Mouse (Mus musculus) B cell, adult 2 months (primary cell): ENCODE measurements at regions not wholly inside any gene's neighbourhood (a gene's known extent, or its start where the extent isn't known, plus 50 kb on each side); places are given as distances from the start of the nearest gene placed in this dataset.

Experiments
- DNase-seq, 2 experiments: peaks; one replicate each; pipeline ENCODE4 v3.0.0; 2022

- DNase-seq, result peak; percentile 82 to 83
Observed at GRCm38 (mm10) chr1:51644399-51644798, 166.2 kb upstream of the Nabp1 start.

GRCm38 (mm10) chr1:51643640-51644039 is 165.4 kb upstream of the Nabp1 start:
- DNase-seq, result no peak

- DNase-seq, result peak; percentile 3 to 23
Observed at GRCm38 (mm10) chr1:51638519-51639302, 160.5 kb upstream of the Nabp1 start.

GRCm38 (mm10) chr1:51635881-51636515 is 157.8 kb upstream of the Nabp1 start:
- no peak for DNase-seq

GRCm38 (mm10) chr1:51633795-51634194 is 155.6 kb upstream of the Nabp1 start:
- DNase-seq, result no peak

- DNase-seq, result no peak
Observed at GRCm38 (mm10) chr1:51632851-51633250, 154.6 kb upstream of the Nabp1 start.

- DNase-seq, result no peak
Observed at GRCm38 (mm10) chr1:51629848-51630247, 151.6 kb upstream of the Nabp1 start.

- DNase-seq, result no peak
Observed at GRCm38 (mm10) chr1:51628137-51628793, 150.0 kb upstream of the Nabp1 start.

GRCm38 (mm10) chr1:51626303-51626702 is 148.1 kb upstream of the Nabp1 start:
- no peak for DNase-seq

GRCm38 (mm10) chr1:51625079-51625478 is 146.9 kb upstream of the Nabp1 start:
- no peak for DNase-seq

- DNase-seq, result no peak
Observed at GRCm38 (mm10) chr1:51624551-51624950, 146.3 kb upstream of the Nabp1 start.

GRCm38 (mm10) chr1:51622986-51623385 is 144.8 kb upstream of the Nabp1 start:
- no peak for DNase-seq

GRCm38 (mm10) chr1:51622181-51622862 is 144.1 kb upstream of the Nabp1 start:
- DNase-seq, result no peak

GRCm38 (mm10) chr1:51621062-51621461 is 142.8 kb upstream of the Nabp1 start:
- no peak for DNase-seq

- no peak for DNase-seq
Observed at GRCm38 (mm10) chr1:51617502-51618251, 139.5 kb upstream of the Nabp1 start.

GRCm38 (mm10) chr1:51616091-51616490 is 137.9 kb upstream of the Nabp1 start:
- DNase-seq, result no peak

GRCm38 (mm10) chr1:51615523-51615922 is 137.3 kb upstream of the Nabp1 start:
- peak; percentile 64 to 65 for DNase-seq

GRCm38 (mm10) chr1:51614700-51615099 is 136.5 kb upstream of the Nabp1 start:
- DNase-seq, result peak in 1 of 2 experiments; percentile 13

GRCm38 (mm10) chr1:51609295-51609694 is 131.1 kb upstream of the Nabp1 start:
- DNase-seq, result no peak

GRCm38 (mm10) chr1:51607437-51607855 is 129.2 kb upstream of the Nabp1 start:
- DNase-seq, result no peak

- no peak for DNase-seq
Observed at GRCm38 (mm10) chr1:51602071-51602470, 123.8 kb upstream of the Nabp1 start.

GRCm38 (mm10) chr1:51600425-51600824 is 122.2 kb upstream of the Nabp1 start:
- DNase-seq, result peak; percentile 30 to 44
